Mouse (Mus musculus): ENCODE measurements around the gene 4930558C23Rik. TPM values are rescaled to one million over a fixed set of nuclear protein-coding genes. Genes with fewer than 3 reads are reported as not detected.
"Not testable (repeated sequence)": the region's sequence is repeated elsewhere in the genome, so short reads cannot be mapped to it uniquely, and the experiment has no call there.

4930558C23Rik gene
- polyA plus RNA-seq (2015; fragmentation: Nextera tagmentation; extraction: Ambion mirVana) = 0.28 TPM in 1 of 2 replicates, not detected in the other

GRCm38 (mm10) chr3:95402741-95403140 lies at the start of gene 4930558C23Rik:
Gene 4930558C23Rik, minus strand, starts transcription at chr3:95402841.
- H3K9ac ChIP-seq = no peak within 1 kb of the TSS
- H3K9me3 ChIP-seq = no peaks in the 10 kb centered on the region
- no peak for ATAC-seq (ENCODE audit: low FRiP score, low read depth)
- no peaks in the 10 kb centered on the region for H3K36me3 ChIP-seq
- no peak within 1 kb of the TSS for H3K4me3 ChIP-seq
- H3K27ac ChIP-seq = no peak within 1 kb of the TSS
- no peak within 1 kb of the TSS for H3K4me2 ChIP-seq (replicated peaks)
- 95% methylated on average over 3 of the region's 3 CpGs for WGBS
- H3K4me1 ChIP-seq = no peaks in the 10 kb centered on the region
- H3K27me3 ChIP-seq = no peaks in the 10 kb centered on the region

- Histone ChIP-seq H3K4me1 (no peaks in the 10 kb centered on the region), H3K9ac (no peak overlapping the region), H3K4me3 (no peak overlapping the region), H3K27ac (no peak overlapping the region), H3K27me3 (no peaks in the 10 kb centered on the region), H3K4me2 (replicated peaks) (no peak overlapping the region), H3K36me3 (peaks cover 47% of the 10 kb centered on the region), H3K9me3 (no peaks in the 10 kb centered on the region)
- ATAC-seq (ENCODE audit: low FRiP score, low read depth) = no peak
- 95% methylated on average over 3 of the region's 3 CpGs for WGBS
Measured at GRCm38 (mm10) chr3:95450915-95451314, 48.3 kb upstream of the 4930558C23Rik start.

- H3K27me3 ChIP-seq = no peaks in the 10 kb centered on the region
- H3K4me1 ChIP-seq = peaks cover 4% of the 10 kb centered on the region; the same call in 1 of the 2 replicates
- no peaks in the 10 kb centered on the region for H3K9me3 ChIP-seq
- no peak overlapping the region for H3K4me2 ChIP-seq (replicated peaks)
- WGBS = 62% methylated on average over 1 of the region's 1 CpGs
- peaks cover 47% of the 10 kb centered on the region for H3K36me3 ChIP-seq
- H3K4me3 ChIP-seq = no peak overlapping the region
- ATAC-seq (ENCODE audit: low FRiP score, low read depth) = no peak
- H3K9ac ChIP-seq = no peak overlapping the region
- no peak overlapping the region for H3K27ac ChIP-seq
Measured at GRCm38 (mm10) chr3:95450408-95450807, 47.8 kb upstream of the 4930558C23Rik start.

- Histone ChIP-seq H3K4me2 (replicated peaks) (no peak overlapping the region), H3K36me3 (peaks cover 19% of the 10 kb centered on the region), H3K9me3 (no peaks in the 10 kb centered on the region), H3K27me3 (no peaks in the 10 kb centered on the region), H3K4me3 (no peak overlapping the region), H3K4me1 (peaks cover 6% of the 10 kb centered on the region; the same call in 1 of the 2 replicates), H3K9ac (no peak overlapping the region), H3K27ac (no peak overlapping the region)
- no peak for ATAC-seq (ENCODE audit: low FRiP score, low read depth)
- WGBS = 82% methylated on average over 4 of the region's 4 CpGs
Measured at GRCm38 (mm10) chr3:95445311-95445710, 42.7 kb upstream of the 4930558C23Rik start.

- Histone ChIP-seq H3K4me2 (replicated peaks) (no peak overlapping the region), H3K27ac (no peak overlapping the region), H3K9ac (no peak overlapping the region), H3K36me3 (peaks cover 27% of the 10 kb centered on the region), H3K27me3 (no peaks in the 10 kb centered on the region), H3K9me3 (no peaks in the 10 kb centered on the region), H3K4me3 (no peak overlapping the region), H3K4me1 (peaks cover 6% of the 10 kb centered on the region; the same call in 1 of the 2 replicates)
- WGBS = 86% methylated on average over 5 of the region's 5 CpGs
- ATAC-seq (ENCODE audit: low FRiP score, low read depth) = no peak
Measured at GRCm38 (mm10) chr3:95442406-95443117, 39.9 kb upstream of the 4930558C23Rik start.

GRCm38 (mm10) chr3:95439670-95440069 lies 37.0 kb upstream of the 4930558C23Rik start:
- Histone ChIP-seq H3K27ac (no peak overlapping the region), H3K36me3 (peaks cover 38% of the 10 kb centered on the region), H3K4me3 (no peak overlapping the region), H3K4me2 (replicated peaks) (no peak overlapping the region), H3K27me3 (no peaks in the 10 kb centered on the region), H3K9ac (no peak overlapping the region), H3K4me1 (peaks cover 17% of the 10 kb centered on the region), H3K9me3 (no peaks in the 10 kb centered on the region)
- no peak for ATAC-seq (ENCODE audit: low FRiP score, low read depth)

- H3K36me3 ChIP-seq = peaks cover 35% of the 10 kb centered on the region
- H3K4me2 ChIP-seq (replicated peaks); H3K9ac ChIP-seq; H3K27me3 ChIP-seq; H3K9me3 ChIP-seq; ATAC-seq (ENCODE audit: low FRiP score, low read depth); H3K4me3 ChIP-seq; H3K27ac ChIP-seq: not testable (repeated sequence)
- 95% methylated on average over 4 of the region's 4 CpGs for WGBS
- H3K4me1 ChIP-seq = peaks cover 17% of the 10 kb centered on the region
Measured at GRCm38 (mm10) chr3:95438636-95439035, 36.0 kb upstream of the 4930558C23Rik start.

- Histone ChIP-seq H3K9ac (no peak overlapping the region), H3K4me3 (peak overlapping the region; percentile 86), H3K36me3 (peaks cover 30% of the 10 kb centered on the region), H3K4me1 (peaks cover 17% of the 10 kb centered on the region), H3K27ac (no peak overlapping the region), H3K9me3 (no peaks in the 10 kb centered on the region), H3K27me3 (no peaks in the 10 kb centered on the region), H3K4me2 (replicated peaks) (peak overlapping the region; percentile 75)
- no peak for ATAC-seq (ENCODE audit: low FRiP score, low read depth)
- 61% methylated on average over 1 of the region's 1 CpGs for whole genome bisulfite sequencing
Measured at GRCm38 (mm10) chr3:95435561-95435960, 32.9 kb upstream of the 4930558C23Rik start.

GRCm38 (mm10) chr3:95434983-95435370 lies 32.3 kb upstream of the 4930558C23Rik start:
- no peaks in the 10 kb centered on the region for H3K27me3 ChIP-seq
- WGBS = 3% methylated on average over 7 of the region's 7 CpGs
- peak overlapping the region; percentile 86 for H3K4me3 ChIP-seq
- peaks cover 17% of the 10 kb centered on the region for H3K4me1 ChIP-seq
- H3K27ac ChIP-seq = peak overlapping the region; percentile 78
- no peak for ATAC-seq (ENCODE audit: low FRiP score, low read depth)
- peaks cover 30% of the 10 kb centered on the region for H3K36me3 ChIP-seq
- H3K4me2 ChIP-seq (replicated peaks) = peak overlapping the region; percentile 75
- H3K9ac ChIP-seq = peak overlapping the region; percentile 86
- H3K9me3 ChIP-seq = no peaks in the 10 kb centered on the region

GRCm38 (mm10) chr3:95434136-95434982 lies 31.7 kb upstream of the 4930558C23Rik start, which contains the start of gene Arnt:
Gene Arnt, plus strand, starts transcription at chr3:95434388.
- Histone ChIP-seq H3K4me1 (peaks cover 17% of the 10 kb centered on the region), H3K9ac (peak within 1 kb of the TSS; percentile 86), H3K36me3 (peaks cover 25% of the 10 kb centered on the region), H3K4me2 (replicated peaks) (peak within 1 kb of the TSS; percentile 75), H3K27ac (peak within 1 kb of the TSS; percentile 78), H3K9me3 (no peaks in the 10 kb centered on the region), H3K4me3 (peak within 1 kb of the TSS; percentile 86), H3K27me3 (no peaks in the 10 kb centered on the region)
- peak; percentile 99 for ATAC-seq (ENCODE audit: low FRiP score, low read depth)
- under 1% methylated on average over 46 of the region's 47 CpGs for WGBS

GRCm38 (mm10) chr3:95433301-95433915 lies 30.8 kb upstream of the 4930558C23Rik start:
- H3K9me3 ChIP-seq = no peaks in the 10 kb centered on the region
- no peak overlapping the region for H3K27ac ChIP-seq
- H3K9ac ChIP-seq = no peak overlapping the region

GRCm38 (mm10) chr3:95428423-95428822 lies 25.8 kb upstream of the 4930558C23Rik start:
- H3K4me3 ChIP-seq; ATAC-seq (ENCODE audit: low FRiP score, low read depth): not testable (repeated sequence)
- WGBS = 66% methylated on average over 5 of the region's 11 CpGs

More at GRCm38 (mm10) chr3:95433301-95433915, 30.8 kb upstream of the 4930558C23Rik start:
- peak overlapping the region; percentile 75 for H3K4me2 ChIP-seq (replicated peaks)
- peaks cover 17% of the 10 kb centered on the region for H3K4me1 ChIP-seq
- H3K36me3 ChIP-seq = peaks cover 19% of the 10 kb centered on the region
- ATAC-seq (ENCODE audit: low FRiP score, low read depth) = no peak
- 72% methylated on average over 10 of the region's 10 CpGs for WGBS
- 0 out of 2 replicates have a peak, but pooled peaks cover 3% of the 10 kb centered on the region for H3K27me3 ChIP-seq
- H3K4me3 ChIP-seq = peak overlapping the region; percentile 86

More at GRCm38 (mm10) chr3:95428423-95428822, 25.8 kb upstream of the 4930558C23Rik start:
- H3K36me3 ChIP-seq; H3K9ac ChIP-seq; H3K4me1 ChIP-seq; H3K27me3 ChIP-seq; H3K4me2 ChIP-seq (replicated peaks); H3K27ac ChIP-seq; H3K9me3 ChIP-seq: not testable (repeated sequence)
